Mouse (Mus musculus) inflammation-experienced regulatory T-cells, adult 6 months (primary cell): ENCODE data around the gene Slco1a1. TPM values are rescaled to one million over a fixed set of nuclear protein-coding genes. Genes with fewer than 3 reads are reported as not detected.
"Not testable (repeated sequence)": the region's sequence is repeated elsewhere in the genome, so short reads cannot be mapped to it uniquely, and the experiment has no call there.

ENCODE experiments used
- ATAC-seq: one replicate; pipeline ENCODE4 v1.8.0; 2017
- polyA plus RNA-seq, 3 experiments: library from polyadenylated mRNA; unstranded; fragments of 100-300 nt; shearing (Covaris generic); gene quantifications; one replicate each; pipeline ENCODE4 v1.2.1; 2017

The Slco1a1 gene
- polyA plus RNA-seq = not detected

- no peak for ATAC-seq
Observed at GRCm38 (mm10) chr6:141946862-141947261, at the start of gene Slco1a1. Gene Slco1a1, minus strand, starts transcription at chr6:141946962.

GRCm38 (mm10) chr6:141986772-141987171 is 40.0 kb upstream of the Slco1a1 start:
- ATAC-seq = no peak

GRCm38 (mm10) chr6:141984644-141985043 is 37.9 kb upstream of the Slco1a1 start:
- no peak for ATAC-seq

GRCm38 (mm10) chr6:141962420-141962819 is 15.7 kb upstream of the Slco1a1 start:
- no peak for ATAC-seq

- no peak for ATAC-seq
Observed at GRCm38 (mm10) chr6:141961861-141962260, 15.1 kb upstream of the Slco1a1 start.

- ATAC-seq = no peak
Observed at GRCm38 (mm10) chr6:141960482-141960881, 13.7 kb upstream of the Slco1a1 start.

GRCm38 (mm10) chr6:141940451-141940850 is 6.3 kb downstream of the Slco1a1 start:
- ATAC-seq = no peak

- ATAC-seq = no peak
Observed at GRCm38 (mm10) chr6:141898197-141898596, 48.6 kb downstream of the Slco1a1 start.

- ATAC-seq = no peak
Observed at GRCm38 (mm10) chr6:141889723-141890122, 57.0 kb downstream of the Slco1a1 start.

- no peak for ATAC-seq
Observed at GRCm38 (mm10) chr6:141888248-141888647, 58.5 kb downstream of the Slco1a1 start.

GRCm38 (mm10) chr6:141882581-141882980 is 64.2 kb downstream of the Slco1a1 start:
- ATAC-seq = no peak

- ATAC-seq = not testable (repeated sequence)
Observed at GRCm38 (mm10) chr6:141875742-141876141, 71.0 kb downstream of the Slco1a1 start.

- no peak for ATAC-seq
Observed at GRCm38 (mm10) chr6:141871711-141872110, 75.1 kb downstream of the Slco1a1 start.

- no peak for ATAC-seq
Observed at GRCm38 (mm10) chr6:141868735-141869134, 78.0 kb downstream of the Slco1a1 start.

GRCm38 (mm10) chr6:141866026-141866425 is 80.7 kb downstream of the Slco1a1 start:
- ATAC-seq = no peak

GRCm38 (mm10) chr6:141857735-141858531 is 88.8 kb downstream of the Slco1a1 start:
- no peak for ATAC-seq

Other genes starting within 250 kb of the Slco1a1 start
- not detected for gene Gm5724, start 173.2 kb downstream of the Slco1a1 start, polyA plus RNA-seq
- gene Slco1a4, start 90.8 kb downstream of the Slco1a1 start, polyA plus RNA-seq = under 1 TPM in 1 of 3 experiments, not detected in 2; 0.16 TPM
- gene Gm6614, start 64.5 kb upstream of the Slco1a1 start, polyA plus RNA-seq = not detected